Mouse (Mus musculus) MEL-GATA-1-ER (cell line): Measurements from ENCODE around the gene St7.

Source experiments
- DNase-seq: peaks from one replicate; pipeline ENCODE4 v3.0.0-alpha.2; 2012; ENCODE audit warnings: low read depth; ENCODE audit errors: extremely low read depth

The St7 gene

DNA sequence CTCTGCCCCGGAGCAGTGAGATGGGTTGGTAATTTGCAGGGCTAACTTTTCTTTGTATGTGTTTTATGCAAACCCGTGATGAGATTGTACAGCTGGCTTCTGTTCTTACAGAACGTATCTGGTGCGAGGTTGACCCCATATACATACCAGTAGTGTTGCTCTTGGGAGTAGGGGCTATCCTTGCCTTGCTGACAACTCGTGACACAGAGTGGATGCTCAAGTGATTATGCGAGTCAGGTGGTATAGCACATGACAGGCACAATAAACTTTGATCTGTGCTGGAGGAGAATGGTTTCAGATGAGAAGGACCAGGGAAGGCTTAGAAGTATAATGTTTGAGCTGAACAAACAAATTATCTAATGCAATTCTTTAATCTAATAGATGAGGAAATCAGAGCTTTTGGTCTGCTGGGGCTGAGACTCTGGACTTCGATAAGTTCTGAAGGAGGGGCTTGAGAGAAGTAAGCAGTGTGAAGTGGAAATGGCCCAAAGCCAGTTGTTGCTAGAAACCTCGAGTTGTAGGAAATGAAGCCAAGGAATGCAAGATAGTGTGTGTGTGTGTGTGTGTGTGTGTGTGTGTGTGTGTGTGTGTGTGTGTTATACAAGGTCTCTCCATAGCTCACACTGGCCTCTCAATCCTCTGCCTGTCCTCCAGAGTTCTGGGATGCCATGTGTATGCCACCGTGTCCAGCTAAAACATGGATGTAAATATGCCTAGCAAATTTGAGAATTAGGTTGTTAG lies 251.3 kb downstream of the St7 start:
- no peak for DNase-seq

DNA sequence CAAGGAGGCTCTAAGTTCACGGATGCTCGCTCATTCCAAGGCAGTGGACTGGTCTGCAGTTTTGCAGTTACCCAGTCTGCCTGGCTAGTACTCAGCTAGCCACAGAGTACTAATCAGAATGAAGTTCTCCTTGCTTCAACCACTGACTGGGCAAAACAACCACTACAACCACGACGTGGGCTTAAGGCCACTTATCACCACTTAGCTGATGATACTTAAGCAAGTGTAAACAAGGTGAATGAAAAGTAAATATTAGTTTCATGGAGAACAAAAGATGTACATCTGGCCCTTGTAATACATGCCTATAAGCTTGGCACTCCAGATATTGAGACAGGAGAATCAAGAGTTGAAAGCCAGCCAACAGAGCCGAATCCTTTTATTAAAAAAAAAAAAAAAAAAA lies 253.7 kb downstream of the St7 start:
- no peak for DNase-seq

DNA sequence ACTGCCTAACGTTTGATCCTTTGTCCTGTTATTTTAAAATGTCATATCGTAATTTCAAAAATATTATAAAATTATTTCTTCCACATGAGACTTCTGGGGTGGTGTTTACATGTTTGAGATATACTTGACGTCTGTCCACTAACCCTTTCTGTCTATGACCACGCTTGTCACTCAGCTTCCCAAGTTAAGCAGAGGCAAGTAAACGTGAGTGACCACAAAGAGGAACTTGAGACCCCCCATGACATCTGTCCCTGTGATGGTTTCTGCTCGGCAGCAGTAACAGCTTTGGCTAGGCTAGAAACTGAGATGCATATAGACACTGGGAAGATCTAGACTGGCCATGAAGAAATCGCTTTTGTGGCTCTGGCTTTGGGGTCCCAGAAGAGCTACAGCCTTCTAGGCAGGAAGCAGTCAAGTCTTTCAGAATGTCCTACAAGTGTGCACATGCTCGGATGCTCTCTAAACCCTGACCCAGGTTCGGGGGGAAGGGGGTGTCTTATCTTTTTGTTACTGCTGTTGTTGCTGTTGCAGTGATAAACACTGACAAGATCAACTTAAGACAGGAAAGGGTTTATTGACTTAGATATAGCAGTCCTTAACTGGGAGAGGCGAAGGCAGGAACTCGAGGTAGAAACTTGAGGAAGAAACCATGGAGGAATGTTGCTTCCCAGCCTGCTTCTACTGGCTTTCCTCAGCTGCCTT lies 254.5 kb downstream of the St7 start:
- DNase-seq = peak; percentile 16

DNA sequence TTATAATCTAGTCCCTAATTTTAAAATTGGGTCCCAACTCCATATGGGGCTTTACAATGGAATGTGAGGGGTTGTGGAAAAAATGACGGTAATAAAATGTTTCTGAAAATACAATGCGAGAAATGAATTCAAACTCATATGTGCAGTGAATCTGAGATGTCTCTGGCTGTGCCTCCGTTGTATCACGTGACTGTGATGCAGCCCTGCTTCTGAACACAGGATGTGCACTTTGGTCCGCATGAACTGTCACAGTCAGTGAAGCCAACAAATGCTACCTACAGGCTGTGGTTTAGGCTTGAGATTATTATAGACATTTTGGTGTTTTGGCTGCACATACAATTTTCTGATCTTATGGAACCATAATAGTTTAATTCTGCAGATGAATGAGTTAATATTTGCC lies 256.4 kb downstream of the St7 start:
- DNase-seq = no peak

DNA sequence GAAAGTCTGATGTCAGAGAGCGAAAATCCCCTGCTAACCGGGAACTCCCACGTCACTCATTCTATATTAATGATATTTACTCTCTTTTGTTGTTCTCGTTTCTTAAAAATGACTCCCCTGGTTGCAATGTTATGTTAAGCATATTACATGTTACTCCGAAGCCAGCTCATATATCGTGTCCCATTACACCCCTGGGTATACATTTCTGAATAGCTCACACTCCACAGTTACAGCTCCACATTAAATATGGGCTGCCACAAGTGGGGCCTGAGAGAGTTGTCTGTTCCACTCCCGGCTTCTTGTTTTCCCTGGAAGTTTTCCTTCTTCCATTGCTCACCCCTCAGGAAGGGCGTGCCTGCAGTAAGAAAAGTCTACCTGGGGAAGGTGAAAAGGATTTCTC lies 259.0 kb downstream of the St7 start:
- no peak for DNase-seq

DNA sequence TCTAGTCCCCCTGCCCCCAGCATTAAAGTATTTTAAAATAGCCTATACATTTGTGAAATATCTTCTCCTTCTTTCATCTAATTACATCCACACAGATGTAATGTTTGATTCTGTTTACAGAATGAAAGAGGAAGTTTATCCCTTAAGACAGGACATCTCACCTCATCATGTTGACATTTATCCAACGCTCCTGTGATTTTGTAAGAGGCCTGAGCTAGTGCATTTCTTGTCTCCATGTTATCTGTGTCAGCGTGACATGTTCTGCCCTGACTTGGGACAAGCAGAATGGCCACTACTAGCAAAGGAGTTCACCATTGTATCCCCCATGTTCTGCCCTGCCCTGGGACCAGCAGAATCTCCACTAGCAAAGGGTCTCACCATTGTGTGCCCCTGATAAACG lies 270.7 kb downstream of the St7 start:
- DNase-seq = no peak

DNA sequence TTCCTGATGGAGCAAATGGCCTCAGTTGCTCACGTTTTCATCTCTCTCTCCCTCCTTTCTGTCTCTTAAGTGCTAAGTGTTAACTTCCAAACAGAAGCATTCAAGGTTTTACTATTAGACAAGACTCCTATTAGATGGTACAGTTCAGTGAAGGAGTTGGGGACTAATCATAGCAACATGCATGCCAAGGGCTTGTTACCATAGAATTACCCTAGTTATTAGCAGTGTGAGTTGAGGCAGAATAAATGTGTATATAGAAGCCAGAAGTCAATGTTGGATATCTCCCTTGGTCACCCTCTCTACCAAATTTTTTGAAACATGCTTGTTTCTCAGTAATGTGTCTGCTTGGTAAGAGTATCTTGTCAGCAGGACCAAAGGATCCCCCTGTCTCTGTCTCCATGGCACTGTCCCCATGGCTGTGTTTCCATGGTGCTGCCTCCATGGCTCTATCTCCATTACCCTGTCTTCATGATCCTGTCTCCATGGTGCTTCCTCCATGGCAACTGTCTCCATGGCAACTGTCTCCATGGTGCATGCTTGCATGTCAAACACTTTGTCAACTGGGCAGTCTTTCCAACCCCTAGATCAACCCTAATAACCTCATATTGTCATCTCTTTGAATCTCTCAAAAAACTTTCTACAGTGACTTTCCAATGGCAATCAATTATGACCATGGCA lies 275.9 kb downstream of the St7 start:
- DNase-seq = no peak

DNA sequence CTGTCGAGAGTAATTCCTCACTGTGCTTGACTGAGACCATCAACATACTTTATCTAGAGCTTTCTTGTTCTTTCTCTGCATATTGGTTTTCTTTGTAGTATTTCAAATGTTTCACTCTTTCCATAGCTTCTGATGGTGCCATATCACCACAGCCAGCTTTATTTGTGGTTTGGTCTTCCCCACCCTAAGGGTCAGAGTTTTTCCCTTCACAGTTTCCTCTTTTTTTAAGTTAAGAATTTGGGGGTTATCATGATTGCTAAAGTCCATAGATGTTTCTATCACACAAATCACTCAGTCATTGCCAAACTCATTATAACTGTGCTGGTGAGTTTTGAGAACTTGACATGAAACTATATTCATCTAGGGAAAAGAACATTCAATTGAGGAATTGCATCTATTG lies 277.1 kb downstream of the St7 start:
- DNase-seq = peak; percentile 9

DNA sequence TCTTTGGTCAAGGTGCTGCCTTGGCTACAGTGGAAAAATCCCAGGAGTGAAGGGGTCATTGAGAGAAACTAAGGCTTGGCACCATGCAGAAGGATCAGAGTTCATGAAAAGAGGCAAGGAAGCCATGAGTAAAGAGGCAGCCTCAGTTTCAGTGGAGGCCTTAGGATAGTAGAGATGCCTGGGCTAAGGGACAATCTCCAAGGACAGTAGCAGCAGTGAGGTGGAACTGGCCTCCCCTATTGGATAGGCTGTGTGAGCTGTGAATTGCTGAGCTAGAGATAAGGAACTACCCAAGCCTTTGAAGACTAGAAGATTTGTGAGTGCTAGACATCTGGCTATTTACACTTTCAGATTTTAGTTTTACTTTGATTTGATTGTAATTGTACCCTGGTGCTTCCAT lies 278.7 kb downstream of the St7 start:
- DNase-seq = no peak

DNA sequence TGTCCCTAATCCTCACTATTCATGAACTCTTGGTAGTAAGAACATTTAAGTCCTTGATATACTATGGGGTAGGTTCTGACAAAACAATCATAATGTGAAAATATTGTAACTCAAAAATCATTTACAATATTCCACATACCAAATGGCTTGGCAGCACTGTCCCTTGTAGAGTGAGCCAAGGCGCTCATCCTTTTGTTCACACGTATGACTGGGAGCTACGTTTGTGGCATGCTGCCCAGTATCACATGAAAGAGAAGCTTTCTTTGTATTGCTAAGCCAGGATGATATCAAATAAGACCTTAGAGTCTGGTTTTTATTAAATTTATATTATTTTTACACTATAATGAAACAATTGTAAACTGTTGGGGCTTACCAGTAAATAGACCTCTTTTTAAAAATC lies 281.7 kb downstream of the St7 start:
- DNase-seq = no peak

DNA sequence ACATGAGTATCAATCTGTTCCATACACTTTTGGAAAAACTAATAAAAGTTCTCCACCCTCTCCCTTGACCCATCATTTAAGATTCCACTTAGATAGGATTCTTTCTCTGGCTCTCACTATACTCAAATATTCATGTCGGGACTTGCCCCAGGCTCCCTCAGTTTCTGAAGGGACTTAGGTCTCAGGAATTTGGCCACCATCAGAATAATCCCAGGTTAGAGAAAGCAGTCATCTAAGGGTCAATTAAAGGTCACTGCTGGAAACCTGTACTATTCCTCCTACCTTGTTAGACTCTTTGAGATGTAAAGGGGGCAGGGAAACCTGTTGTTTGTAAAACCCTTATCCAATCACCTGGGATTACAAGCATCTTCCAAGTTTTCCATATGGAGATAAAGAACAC lies 284.4 kb downstream of the St7 start:
- no peak for DNase-seq

DNA sequence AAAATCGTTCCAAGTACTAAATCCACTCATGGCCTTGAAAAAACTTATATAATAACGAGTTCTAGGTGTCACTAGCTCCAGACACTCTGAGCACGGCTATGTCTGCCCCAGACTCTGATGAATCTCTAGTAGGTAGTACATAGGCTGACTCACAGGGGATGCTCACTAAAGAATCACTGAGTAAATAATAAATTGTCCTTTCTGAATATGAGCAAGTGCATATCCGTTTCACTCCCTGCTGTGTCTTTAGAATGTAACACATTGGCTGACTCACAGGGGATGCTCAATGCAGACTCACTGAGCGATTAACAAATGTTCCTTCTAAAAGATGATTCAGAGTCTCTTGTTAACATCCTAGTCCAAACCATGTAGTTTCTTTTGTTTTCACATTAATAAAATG lies 285.6 kb downstream of the St7 start:
- DNase-seq = no peak

DNA sequence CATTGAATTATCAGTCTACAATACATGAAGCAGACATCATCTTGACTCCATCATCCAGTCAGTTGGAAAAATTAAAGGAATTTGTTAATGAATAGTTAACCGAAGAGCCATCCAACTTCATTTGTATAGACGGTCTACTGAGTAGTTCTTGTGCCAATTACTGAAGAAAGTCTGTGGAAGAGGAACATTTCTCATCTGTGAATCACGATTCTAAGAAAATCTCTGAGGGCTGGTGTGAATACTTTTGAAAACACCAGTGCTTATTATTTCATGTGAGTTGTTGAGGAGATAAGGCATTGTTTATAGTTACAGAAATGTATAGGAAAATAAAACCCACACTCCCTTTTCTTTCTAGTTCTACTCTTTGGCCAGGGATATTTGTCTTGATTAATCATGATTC lies 286.1 kb downstream of the St7 start:
- no peak for DNase-seq

DNA sequence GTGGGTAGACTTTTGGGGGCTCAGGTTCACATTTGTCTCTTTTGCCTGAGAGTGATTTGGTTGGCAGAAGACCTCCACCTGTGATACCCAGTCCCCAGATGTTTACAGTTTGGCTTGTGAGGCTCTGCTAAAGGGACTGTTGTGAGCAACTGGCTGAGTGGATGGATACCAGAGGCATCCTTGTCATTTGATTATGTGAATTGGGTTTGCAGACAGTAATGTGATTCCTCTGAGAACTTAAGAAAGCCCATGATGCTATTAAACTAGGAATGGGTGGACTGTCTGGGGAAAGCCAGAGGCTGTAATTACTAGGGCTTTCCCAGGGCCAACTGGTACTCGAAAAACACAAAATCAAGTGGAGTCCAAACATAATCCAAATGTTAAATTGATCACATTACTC lies 286.6 kb downstream of the St7 start:
- no peak for DNase-seq

DNA sequence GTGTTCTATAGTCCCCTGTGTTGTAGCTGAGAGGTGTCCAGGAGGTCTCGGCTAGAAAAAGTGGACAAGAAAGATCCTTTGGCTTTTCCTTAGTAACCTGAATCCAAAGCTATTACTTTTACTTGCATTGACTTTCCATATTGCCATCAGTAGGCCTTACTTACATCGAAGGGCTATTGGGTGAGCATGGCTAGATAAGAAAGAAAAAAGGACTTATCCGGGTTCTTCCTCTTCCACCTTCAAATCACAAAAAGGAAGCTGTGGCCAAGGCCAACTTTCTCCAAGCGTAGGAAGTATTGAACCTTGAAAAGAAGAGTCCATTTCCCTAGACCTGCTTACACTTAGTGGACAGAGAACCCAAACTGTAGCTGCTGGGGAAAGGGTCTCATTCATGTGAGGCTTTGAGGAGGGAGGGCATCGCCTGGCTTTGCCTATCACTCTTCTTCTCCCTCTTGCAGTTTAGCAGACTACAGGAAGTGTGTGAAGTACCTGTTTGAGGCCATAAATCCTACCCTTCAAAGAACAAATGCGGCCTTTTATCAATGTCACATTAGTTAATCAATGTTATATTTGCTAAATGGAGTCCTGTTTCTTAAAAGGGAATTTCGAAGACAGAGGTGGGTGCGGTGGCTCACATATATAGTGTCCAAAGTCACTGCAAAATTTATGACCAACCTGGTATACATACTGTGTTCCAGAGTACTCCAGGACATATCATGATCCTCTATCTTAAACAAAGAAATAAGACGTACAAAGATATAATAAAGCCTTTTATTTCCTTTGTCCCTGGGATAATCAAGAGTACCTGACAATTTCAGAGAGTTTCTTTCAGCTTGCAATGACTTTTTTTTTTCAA lies 297.7 kb downstream of the St7 start:
- no peak for DNase-seq

DNA sequence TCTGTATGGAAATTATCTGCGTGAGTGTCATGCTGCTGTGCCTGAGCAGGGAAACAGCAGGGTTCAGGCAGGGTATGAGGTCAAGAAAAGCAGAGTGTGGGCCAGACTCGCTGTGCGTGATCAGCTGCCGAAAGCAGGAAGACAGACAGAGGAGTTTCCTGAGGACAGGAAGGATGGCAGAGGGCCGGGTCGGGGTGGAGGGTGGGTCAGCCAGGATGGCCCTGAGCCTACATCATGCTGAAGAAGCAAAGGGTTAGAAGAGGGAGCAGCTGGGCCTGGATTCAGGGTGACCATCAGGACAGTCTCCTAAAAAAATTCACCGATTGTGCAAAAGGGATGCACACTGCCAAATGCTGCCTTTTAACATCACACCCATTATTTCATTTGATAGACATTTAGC lies 298.9 kb downstream of the St7 start:
- no peak for DNase-seq
